Mouse (Mus musculus): ENCODE measurements around the gene Nkiras2. TPM values are rescaled to one million over a fixed set of nuclear protein-coding genes. Genes with fewer than 3 reads are reported as not detected.
A peak's percentile ranks its signal among the peaks of the same experiment; 100 is the strongest.

Nkiras2 gene
- total and polyA plus RNA-seq, 3 experiments: 53.8 to 70.0 (median 60.0) TPM

GRCm38 (mm10) chr11:100626701-100627195, 7.7 kb downstream of the Nkiras2 start:
- H3K4me2 ChIP-seq (ENCODE audit: insufficient read depth, low read depth, poor library complexity, severe bottlenecking): peak overlapping the region; percentile 60
- H3K4me3 ChIP-seq (replicated peaks in 1 of 3; ENCODE audit: low read depth in 2 of 3, low read length in 2 of 3, poor library complexity in 1 of 3): peak overlapping the region in 2 of 3 experiments; percentile 4 to 36
- peak overlapping the region; percentile 23 for H3K9ac ChIP-seq (ENCODE audit: insufficient read depth, low read depth)
- peaks cover 5% of the 10 kb centered on the region for H3K27me3 ChIP-seq (replicated peaks)
- dilution Hi-C loops (cut with MboI; ENCODE audit: extremely low pct_ligation_motif_present, extremely low pct_unique_long_range_greater_than_20kb, low sequenced_read_pairs) (no loop called here), in situ Hi-C loops (cut with MboI; ENCODE audit: low pct_ligation_motif_present, low pct_unique_long_range_greater_than_20kb, low sequenced_read_pairs) (loop anchor here (5.0 kb wide), 1 partner anchor 71 kb away; no protein-coding TSS in a partner anchor)
- no peaks in the 10 kb centered on the region for H3K9me3 ChIP-seq (replicated peaks; ENCODE audit: low read length)
- peaks cover 2% of the 10 kb centered on the region; the same call in 1 of the 2 replicates for H3K79me2 ChIP-seq (replicated peaks; ENCODE audit: control insufficient read depth, extremely low read depth, insufficient read depth, poor library complexity, severe bottlenecking)
- peaks cover 30 to 69% of the 10 kb centered on the region in 2 experiments for H3K4me1 ChIP-seq (ENCODE audit: control insufficient read depth in 1 of 2, insufficient read depth in 2 of 2)
- DNase-seq (ENCODE audit: extremely low read depth): peak; percentile 98
- peaks cover 22 to 37% of the 10 kb centered on the region in 2 experiments for H3K36me3 ChIP-seq (replicated peaks in 1 of 2; ENCODE audit: control insufficient read depth in 1 of 2, insufficient read depth in 1 of 2, low read length in 1 of 2)
- TF ChIP-seq JUN (IDR thresholded peaks at IDR 0.05; ENCODE audit: insufficient read depth, low read depth, low read length) (peak; percentile 36), ETS1 (conservative IDR thresholded peaks at IDR 0.05; ENCODE audit: low read depth, low read length) (peak; percentile 67; the same call in 1 of the 2 replicates), PAX5 (IDR thresholded peaks at IDR 0.05; ENCODE audit: low read length) (no peak), POLR2A (IDR thresholded peaks at IDR 0.05; ENCODE audit: low read depth, low read length) (peak; percentile 96), EP300 (IDR thresholded peaks at IDR 0.05; ENCODE audit: low read length) (peak; percentile 87), BHLHE40 (IDR thresholded peaks at IDR 0.05; ENCODE audit: low read depth, low read length) (peak; percentile 77), SIN3A (IDR thresholded peaks at IDR 0.05; ENCODE audit: low read length) (peak; percentile 89), SMC3 (IDR thresholded peaks at IDR 0.05; ENCODE audit: low read depth, low read length) (peak; percentile 95), MAZ (IDR thresholded peaks at IDR 0.05; ENCODE audit: low read depth, low read length) (no peak), CHD2 (IDR thresholded peaks at IDR 0.05; ENCODE audit: low read length) (peak; percentile 83), NRF1 (IDR thresholded peaks at IDR 0.05; ENCODE audit: low read depth, low read length) (no peak), UBTF (IDR thresholded peaks at IDR 0.05; ENCODE audit: low read depth, low read length) (no peak), RCOR1 (conservative IDR thresholded peaks at IDR 0.05; ENCODE audit: low read depth, low read length) (peak; percentile 84; the same call in 1 of the 2 replicates), POLR2AphosphoS2 (IDR thresholded peaks at IDR 0.05; ENCODE audit: low read depth, low read length) (peak; percentile 78; the same call in 1 of the 2 replicates), NELFE (IDR thresholded peaks at IDR 0.05; ENCODE audit: low read depth, low read length) (peak; percentile 90), ELF1 (IDR thresholded peaks at IDR 0.05; ENCODE audit: low read depth, low read length) (peak; percentile 98), TCF12 (IDR thresholded peaks at IDR 0.05; ENCODE audit: low read depth, low read length) (peak; percentile 93), KAT2A (IDR thresholded peaks at IDR 0.05; ENCODE audit: insufficient replicate concordance, low read length) (peak; percentile 82; the same call in 1 of the 2 replicates), E2F4 (IDR thresholded peaks at IDR 0.05; ENCODE audit: insufficient replicate concordance, low read depth, low read length) (0 out of 2 replicates have a peak, but pooled peaks have one; percentile 29), ZC3H11A (IDR thresholded peaks at IDR 0.05; ENCODE audit: low read depth, low read length) (peak; percentile 36; the same call in 1 of the 2 replicates), MYC (IDR thresholded peaks at IDR 0.05; ENCODE audit: low read depth, low read length) (peak; percentile 94), GABPA (IDR thresholded peaks at IDR 0.05; ENCODE audit: insufficient replicate concordance, low read depth, low read length) (no peak), USF2 (conservative IDR thresholded peaks at IDR 0.05; ENCODE audit: low read depth, low read length) (peak; percentile 88), CHD1 (IDR thresholded peaks at IDR 0.05; ENCODE audit: low read depth, low read length) (no peak), HCFC1 (IDR thresholded peaks at IDR 0.05; ENCODE audit: low read depth, low read length) (peak; percentile 78), ZMIZ1 (IDR thresholded peaks at IDR 0.05; ENCODE audit: low read depth, low read length) (peak; percentile 83), MAFK (IDR thresholded peaks at IDR 0.05; ENCODE audit: insufficient replicate concordance, low read length) (no peak), MEF2A (IDR thresholded peaks at IDR 0.05; ENCODE audit: borderline replicate concordance, low read depth, low read length) (peak; percentile 67; the same call in 1 of the 2 replicates), ZNF384 (IDR thresholded peaks at IDR 0.05; ENCODE audit: low read depth, low read length) (no peak), JUND (conservative IDR thresholded peaks at IDR 0.05; ENCODE audit: low read depth, low read length) (peak; percentile 57; the same call in 1 of the 2 replicates), USF1 (IDR thresholded peaks at IDR 0.05; ENCODE audit: low read depth, low read length) (peak; percentile 91), ZKSCAN1 (IDR thresholded peaks at IDR 0.05; ENCODE audit: borderline replicate concordance, low read depth, low read length) (no peak), TBP (conservative IDR thresholded peaks at IDR 0.05; ENCODE audit: low read depth, low read length) (peak; percentile 95), CTCF (conservative IDR thresholded peaks at IDR 0.05 in 1 of 2, IDR thresholded peaks at IDR 0.05 in 1 of 2; ENCODE audit: low read depth in 2 of 2, low read length in 2 of 2) (peak; percentile 61 to 99), MXI1 (IDR thresholded peaks at IDR 0.05; ENCODE audit: low read depth, low read length) (peak; percentile 77; the same call in 1 of the 2 replicates), MAX (IDR thresholded peaks at IDR 0.05; ENCODE audit: low read length) (peak; percentile 92), RAD21 (IDR thresholded peaks at IDR 0.05; ENCODE audit: low read depth, low read length) (peak; percentile 82), IRF4 (IDR thresholded peaks at IDR 0.05; ENCODE audit: low read depth, low read length) (peak; percentile 96)
- H3K27ac ChIP-seq (ENCODE audit: insufficient read depth, low read depth): peak overlapping the region; percentile 88
